Mouse (Mus musculus) liver, postnatal 0 days (tissue): ENCODE results near the gene Fignl1. TPM values are rescaled to one million over a fixed set of nuclear protein-coding genes. Genes with fewer than 3 reads are reported as not detected.

ENCODE experiments used
- ATAC-seq: fragments of 200-750 bp; cut with Nextera tagmentation; 2 replicates; pipeline ENCODE4 v1.8.0; 2017; ENCODE audit warnings: mild to moderate bottlenecking, moderate library complexity
- DNase-seq: peaks from one replicate; pipeline ENCODE4 v3.0.0-alpha.2; 2016
- H3K27ac ChIP-seq: fragments of 300-500 bp; sonication (generic); 2 replicates; pipeline ENCODE4 v1.5.1; 2014; ENCODE audit warnings: antibody characterized with exemption, moderate library complexity, mild to moderate bottlenecking, low read depth
- H3K27me3 ChIP-seq: fragments of 300-500 bp; sonication (generic); 2 replicates; pipeline ENCODE4 v1.6.1; 2014; ENCODE audit warnings: low read length, control low read depth, mixed read lengths; ENCODE audit not compliant: insufficient read depth
- H3K36me3 ChIP-seq: fragments of 300-500 bp; sonication (generic); replicated peaks from 2 replicates; pipeline ENCODE4 v1.6.1; 2014; ENCODE audit warnings: mild to moderate bottlenecking, control low read depth, low read length, moderate library complexity, mixed read lengths; ENCODE audit not compliant: insufficient read depth
- H3K4me1 ChIP-seq: fragments of 300-500 bp; sonication (generic); 2 replicates; pipeline ENCODE4 v1.6.1; 2014; ENCODE audit warnings: antibody characterized with exemption, mild to moderate bottlenecking, control low read depth; ENCODE audit not compliant: insufficient read depth
- H3K4me2 ChIP-seq: fragments of 300-500 bp; sonication (generic); 2 replicates; pipeline ENCODE4 v1.6.1; 2014; ENCODE audit warnings: low read depth, mild to moderate bottlenecking, low read length, moderate library complexity, mixed read lengths
- H3K4me3 ChIP-seq: fragments of 300-500 bp; sonication (generic); 2 replicates; pipeline ENCODE4 v1.5.1; 2014; ENCODE audit warnings: low read depth, low read length
- H3K9ac ChIP-seq: fragments of 300-500 bp; sonication (generic); replicated peaks from 2 replicates; pipeline ENCODE4 v1.6.1; 2014; ENCODE audit warnings: mild to moderate bottlenecking, moderate library complexity
- H3K9me3 ChIP-seq: fragments of 300-500 bp; sonication (generic); 2 replicates; pipeline ENCODE4 v1.6.1; 2016; ENCODE audit warnings: mild to moderate bottlenecking, control low read depth, low read length, mixed read lengths
- CTCF ChIP-seq: sonication (generic); IDR thresholded peaks from 2 replicates; pipeline ENCODE4 v1.5.1; 2016; ENCODE audit warnings: antibody characterized with exemption, low read depth
- EP300 ChIP-seq: IDR thresholded peaks from 2 replicates; pipeline ENCODE4 v1.6.1; 2016; ENCODE audit warnings: antibody characterized with exemption, low read depth, mild to moderate bottlenecking
- WGBS: fragments of 180-500 bp; shearing (Covaris S2); extraction: QIAGEN DNeasy Blood & Tissue Kit; methylation state at CpG from one replicate; pipeline ENCODE4 v1.1.7; 2014; ENCODE audit not compliant: insufficient replicate concordance; 5-methylcytosine and 5-hydroxymethylcytosine counted together
- polyA plus RNA-seq: library from polyadenylated mRNA; unstranded; fragments of >200 nt; fragmentation: Nextera tagmentation; extraction: Ambion mirVana; gene quantifications from 2 replicates; pipeline ENCODE4 v1.2.1, GENCODE M21; 2015

The Fignl1 gene
- polyA plus RNA-seq, 1 experiment from 2014 or later = 31.2 TPM

- no peaks in the 10 kb centered on the region for H3K9me3 ChIP-seq
- DNase-seq (no peak), ATAC-seq (no peak)
- 83% methylated on average over 5 of the region's 5 CpGs for WGBS
- no peak overlapping the region for H3K4me3 ChIP-seq
- H3K4me2 ChIP-seq = no peak overlapping the region
- no peaks in the 10 kb centered on the region for H3K27me3 ChIP-seq
- TF ChIP-seq CTCF (no peak), EP300 (no peak)
- no peaks in the 10 kb centered on the region for H3K4me1 ChIP-seq
- H3K27ac ChIP-seq = no peak overlapping the region
- no peak overlapping the region for H3K9ac ChIP-seq
- peaks cover 63% of the 10 kb centered on the region for H3K36me3 ChIP-seq
These were observed 55.9 kb downstream of the Fignl1 start for GRCm38 (mm10) chr11:11752859-11753258.

- no peaks in the 10 kb centered on the region for H3K4me1 ChIP-seq
- no peak overlapping the region for H3K4me2 ChIP-seq
- H3K27ac ChIP-seq = no peak overlapping the region
- H3K9ac ChIP-seq = no peak overlapping the region
- WGBS = 77% methylated on average over 5 of the region's 5 CpGs
- TF ChIP-seq EP300 (no peak), CTCF (no peak)
- H3K36me3 ChIP-seq = peaks cover 62% of the 10 kb centered on the region
- DNase-seq = no peak
- no peaks in the 10 kb centered on the region for H3K27me3 ChIP-seq
- H3K9me3 ChIP-seq = no peaks in the 10 kb centered on the region
- ATAC-seq = no peak
- no peak overlapping the region for H3K4me3 ChIP-seq
These were observed 57.7 kb downstream of the Fignl1 start for GRCm38 (mm10) chr11:11751091-11751490.

- Histone ChIP-seq H3K27ac (no peak overlapping the region), H3K36me3 (peaks cover 35% of the 10 kb centered on the region), H3K9me3 (no peaks in the 10 kb centered on the region), H3K4me3 (no peak overlapping the region), H3K9ac (no peak overlapping the region), H3K4me2 (no peak overlapping the region), H3K4me1 (0 out of 2 replicates have a peak, but pooled peaks cover 6% of the 10 kb centered on the region), H3K27me3 (no peaks in the 10 kb centered on the region)
- WGBS = 51% methylated on average over 1 of the region's 1 CpGs
- no peak for TF ChIP-seq CTCF
- no peak for TF ChIP-seq EP300
- ATAC-seq (no peak), DNase-seq (no peak)
These were observed 64.5 kb downstream of the Fignl1 start for GRCm38 (mm10) chr11:11744222-11744621.

GRCm38 (mm10) chr11:11742626-11743025, 66.1 kb downstream of the Fignl1 start:
- peak; percentile 66 for ATAC-seq
- Histone ChIP-seq H3K4me1 (0 out of 2 replicates have a peak, but pooled peaks cover 6% of the 10 kb centered on the region), H3K4me3 (no peak overlapping the region), H3K9ac (no peak overlapping the region), H3K27ac (peak overlapping the region; percentile 65), H3K9me3 (no peaks in the 10 kb centered on the region), H3K36me3 (peaks cover 23% of the 10 kb centered on the region), H3K4me2 (no peak overlapping the region), H3K27me3 (no peaks in the 10 kb centered on the region)
- DNase-seq = peak; percentile 80
- TF ChIP-seq EP300 (peak; percentile 89), CTCF (peak; percentile 89)
- WGBS = 20% methylated on average over 2 of the region's 2 CpGs

GRCm38 (mm10) chr11:11741574-11741973, 67.2 kb downstream of the Fignl1 start:
- ATAC-seq (no peak), DNase-seq (no peak)
- H3K9ac ChIP-seq = no peak overlapping the region
- no peaks in the 10 kb centered on the region for H3K27me3 ChIP-seq
- no peaks in the 10 kb centered on the region for H3K9me3 ChIP-seq
- H3K4me1 ChIP-seq = 0 out of 2 replicates have a peak, but pooled peaks cover 6% of the 10 kb centered on the region
- no peak overlapping the region for H3K4me2 ChIP-seq
- H3K4me3 ChIP-seq = no peak overlapping the region
- peaks cover 26% of the 10 kb centered on the region for H3K36me3 ChIP-seq
- TF ChIP-seq CTCF = no peak
- TF ChIP-seq EP300 = no peak
- 79% methylated on average over 5 of the region's 5 CpGs for WGBS
- H3K27ac ChIP-seq = no peak overlapping the region

- no peak for ATAC-seq
- H3K27ac ChIP-seq = 0 out of 2 replicates have a peak overlapping the region, but pooled peaks have one; percentile 22
- WGBS = 65% methylated on average over 5 of the region's 5 CpGs
These were observed 68.2 kb downstream of the Fignl1 start for GRCm38 (mm10) chr11:11740603-11741002.

GRCm38 (mm10) chr11:11739054-11739453, 69.7 kb downstream of the Fignl1 start:
- H3K4me1 ChIP-seq = peaks cover 23% of the 10 kb centered on the region
- no peak for ATAC-seq
- H3K36me3 ChIP-seq = peaks cover 14% of the 10 kb centered on the region
- no peak for TF ChIP-seq CTCF
- no peak for TF ChIP-seq EP300
- WGBS = 86% methylated on average over 3 of the region's 3 CpGs
- DNase-seq = no peak
- no peaks in the 10 kb centered on the region for H3K9me3 ChIP-seq
- no peak overlapping the region for H3K9ac ChIP-seq
- H3K27ac ChIP-seq = no peak overlapping the region
- no peak overlapping the region for H3K4me3 ChIP-seq
- no peaks in the 10 kb centered on the region for H3K27me3 ChIP-seq
- H3K4me2 ChIP-seq = no peak overlapping the region

More at GRCm38 (mm10) chr11:11740603-11741002, 68.2 kb downstream of the Fignl1 start:
- Histone ChIP-seq H3K4me3 (no peak overlapping the region), H3K36me3 (peaks cover 19% of the 10 kb centered on the region), H3K4me1 (peaks cover 13% of the 10 kb centered on the region; the same call in 1 of the 2 replicates), H3K9me3 (no peaks in the 10 kb centered on the region), H3K4me2 (no peak overlapping the region), H3K9ac (0 out of 2 replicates have a peak overlapping the region, but pooled peaks have one; percentile 11), H3K27me3 (no peaks in the 10 kb centered on the region)
- no peak for DNase-seq
- TF ChIP-seq CTCF (no peak), EP300 (no peak)
